Mouse (Mus musculus): ENCODE measurements at regions not wholly inside any gene's neighbourhood (a gene's known extent, or its start where the extent isn't known, plus 50 kb on each side); places are given as distances from the start of the nearest gene placed in this dataset.

DNA sequence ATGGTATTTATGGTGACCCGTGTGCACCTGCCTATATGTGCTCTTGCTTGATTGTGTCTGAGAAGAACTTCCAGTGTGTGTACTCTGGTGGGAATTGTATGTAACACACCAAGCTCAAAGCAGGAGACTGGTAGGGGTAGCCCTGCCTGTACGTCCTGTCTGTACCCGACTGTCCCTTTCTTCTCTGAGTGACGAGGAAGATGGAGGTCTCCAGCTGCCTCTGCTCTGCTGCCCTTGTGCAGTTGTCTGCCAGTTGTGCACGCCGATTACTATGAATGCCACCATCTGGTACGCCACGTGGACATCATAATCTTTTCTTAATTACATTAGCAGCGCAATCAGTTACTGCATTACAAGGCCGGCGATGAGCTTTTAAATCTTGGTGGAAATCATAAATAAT lies 53.6 kb upstream of the Mvb12b start:
- no peak for DNase-seq (ENCODE audit: inconsistent ontology term)

DNA sequence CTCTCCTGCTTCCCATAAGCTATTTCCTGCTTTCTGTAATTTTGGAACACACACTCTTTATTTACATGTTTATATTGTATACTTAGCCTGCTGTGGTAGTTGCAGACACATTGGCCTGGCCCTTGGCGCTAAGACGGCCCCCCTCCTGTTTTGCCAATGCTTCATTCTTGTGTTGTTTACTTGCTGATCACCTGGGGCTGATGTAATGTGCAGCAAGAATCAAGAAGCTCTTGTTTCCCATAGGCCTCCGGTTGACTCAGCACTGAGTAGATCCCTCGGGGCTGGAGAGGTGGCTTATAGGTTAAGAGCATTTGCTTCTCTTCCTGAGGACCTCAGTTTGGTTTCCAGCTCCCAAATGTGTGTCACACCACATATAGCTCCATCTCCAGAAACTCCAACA lies 52.1 kb upstream of the Mvb12b start:
- no peak for DNase-seq (ENCODE audit: inconsistent ontology term)
